Mouse (Mus musculus) kidney, postnatal 0 days (tissue): ENCODE results near the gene Olfr649. TPM values are rescaled to one million over a fixed set of nuclear protein-coding genes. Genes with fewer than 3 reads are reported as not detected.

ENCODE experiments used
- ATAC-seq: fragments of 200-750 bp; cut with Nextera tagmentation; replicated peaks from 2 replicates; pipeline ENCODE4 v1.8.0; 2017; ENCODE audit warnings: low read depth, moderate number of reproducible peaks, moderate TSS enrichment, moderate library complexity; ENCODE audit not compliant: low FRiP score
- DNase-seq: peaks from one replicate; pipeline ENCODE4 v3.0.0-alpha.2; 2016; ENCODE audit warnings: low spot score
- H3K27ac ChIP-seq: fragments of 300-500 bp; sonication (generic); 2 replicates; pipeline ENCODE4 v1.5.1; 2014; ENCODE audit warnings: mild to moderate bottlenecking
- H3K27me3 ChIP-seq: fragments of 300-500 bp; sonication (generic); 2 replicates; pipeline ENCODE4 v1.6.1; 2014; ENCODE audit warnings: low read length, mixed read lengths; ENCODE audit not compliant: insufficient read depth
- H3K36me3 ChIP-seq: fragments of 300-500 bp; sonication (generic); 2 replicates; pipeline ENCODE4 v1.6.1; 2014; ENCODE audit warnings: low read length, mixed read lengths; ENCODE audit not compliant: insufficient read depth
- H3K4me1 ChIP-seq: fragments of 300-500 bp; sonication (generic); replicated peaks from 2 replicates; pipeline ENCODE4 v1.6.1; 2014; ENCODE audit warnings: antibody characterized with exemption, low read length, mixed read lengths; ENCODE audit not compliant: insufficient read depth
- H3K4me2 ChIP-seq: fragments of 300-500 bp; sonication (generic); 2 replicates; pipeline ENCODE4 v1.6.1; 2014; ENCODE audit warnings: mild to moderate bottlenecking, low read length, moderate library complexity, mixed read lengths
- H3K4me3 ChIP-seq: fragments of 300-500 bp; sonication (generic); replicated peaks from 2 replicates; pipeline ENCODE4 v1.5.1; 2014; ENCODE audit warnings: low read depth, low read length
- H3K9ac ChIP-seq: fragments of 300-500 bp; sonication (generic); 2 replicates; pipeline ENCODE4 v1.6.1; 2014; ENCODE audit warnings: low read depth, low read length
- H3K9me3 ChIP-seq: fragments of 300-500 bp; sonication (generic); replicated peaks from 2 replicates; pipeline ENCODE4 v1.6.1; 2016; ENCODE audit warnings: low read length, inconsistent platforms, mixed read lengths
- CTCF ChIP-seq: IDR thresholded peaks from 2 replicates; pipeline ENCODE4 v1.5.1; 2016; ENCODE audit warnings: antibody characterized with exemption, low read depth, mild to moderate bottlenecking, moderate library complexity
- WGBS: fragments of 180-500 bp; shearing (Covaris S2); extraction: QIAGEN DNeasy Blood & Tissue Kit; methylation state at CpG from one replicate; pipeline ENCODE4 v1.1.7; 2014; 5-methylcytosine and 5-hydroxymethylcytosine counted together
- polyA plus RNA-seq: library from polyadenylated mRNA; unstranded; fragments of >200 nt; fragmentation: Nextera tagmentation; extraction: Ambion mirVana; gene quantifications from 2 replicates; pipeline ENCODE4 v1.2.1, GENCODE M21; 2015

Olfr649 gene
- not detected in 2 replicates for polyA plus RNA-seq

- H3K4me1 ChIP-seq, result no peaks in the 10 kb centered on the region
- WGBS, result 87% methylated on average over 6 of the region's 6 CpGs
Measured at GRCm38 (mm10) chr7:104195885-104196284, at the start of gene Olfr649. Olfr649 (minus strand) TSS chr7:104195985.

GRCm38 (mm10) chr7:104244287-104245181 is 48.7 kb upstream of the Olfr649 start, which contains the start of gene Trim34a:
Trim34a (plus strand) TSS chr7:104244457.
- DNase-seq, result peak; percentile 95
- Histone ChIP-seq H3K36me3 (no peaks in the 10 kb centered on the region), H3K4me2 (peak within 1 kb of the TSS; percentile 64), H3K27ac (peak within 1 kb of the TSS; percentile 77), H3K4me1 (no peaks in the 10 kb centered on the region), H3K9ac (peak within 1 kb of the TSS; percentile 59), H3K9me3 (no peaks in the 10 kb centered on the region), H3K27me3 (no peaks in the 10 kb centered on the region), H3K4me3 (peak within 1 kb of the TSS; percentile 58)
- WGBS, result 5% methylated on average over 13 of the region's 13 CpGs
- TF ChIP-seq CTCF, result peak; percentile 85
- ATAC-seq, result peak; percentile 89

More at GRCm38 (mm10) chr7:104195885-104196284, at the start of gene Olfr649:
- Histone ChIP-seq H3K27me3 (no peaks in the 10 kb centered on the region), H3K36me3 (no peaks in the 10 kb centered on the region), H3K4me3 (no peak within 1 kb of the TSS), H3K9me3 (no peaks in the 10 kb centered on the region), H3K4me2 (no peak within 1 kb of the TSS), H3K9ac (no peak within 1 kb of the TSS), H3K27ac (no peak within 1 kb of the TSS)
- DNase-seq (no peak), ATAC-seq (no peak)
- no peak for TF ChIP-seq CTCF

DNA sequence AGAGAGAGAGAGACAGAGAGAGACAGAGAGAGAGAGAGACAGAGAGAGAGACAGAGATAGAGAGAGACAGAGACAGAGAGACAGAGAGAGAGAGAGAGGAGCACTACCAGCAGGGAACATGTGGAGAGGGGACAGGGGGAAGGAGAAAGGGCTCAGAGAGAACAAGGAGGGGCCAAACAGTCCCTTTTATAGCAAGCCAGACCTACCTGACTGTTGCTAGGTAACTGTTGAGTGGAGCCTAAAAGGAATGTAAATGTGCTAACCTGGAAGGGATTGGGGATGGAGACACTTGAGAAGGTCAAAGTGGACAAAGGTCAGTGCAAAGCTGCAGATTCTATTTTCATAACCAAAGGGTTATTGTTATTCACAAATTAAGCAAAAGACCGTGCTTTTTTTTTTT is 47.8 kb upstream of the Olfr649 start:
- H3K4me3 ChIP-seq, result no peak overlapping the region
- TF ChIP-seq CTCF, result no peak
- DNase-seq (no peak), ATAC-seq (0 out of 2 replicates have a peak, but pooled peaks have one; percentile 49)
- H3K4me1 ChIP-seq, result no peaks in the 10 kb centered on the region
- H3K27me3 ChIP-seq, result no peaks in the 10 kb centered on the region
- no peaks in the 10 kb centered on the region for H3K36me3 ChIP-seq
- no peak overlapping the region for H3K27ac ChIP-seq
- 68% methylated on average over 1 of the region's 1 CpGs for WGBS
- no peak overlapping the region for H3K9ac ChIP-seq
- H3K9me3 ChIP-seq, result no peaks in the 10 kb centered on the region
- H3K4me2 ChIP-seq, result peak overlapping the region; percentile 64; the same call in 1 of the 2 replicates

DNA sequence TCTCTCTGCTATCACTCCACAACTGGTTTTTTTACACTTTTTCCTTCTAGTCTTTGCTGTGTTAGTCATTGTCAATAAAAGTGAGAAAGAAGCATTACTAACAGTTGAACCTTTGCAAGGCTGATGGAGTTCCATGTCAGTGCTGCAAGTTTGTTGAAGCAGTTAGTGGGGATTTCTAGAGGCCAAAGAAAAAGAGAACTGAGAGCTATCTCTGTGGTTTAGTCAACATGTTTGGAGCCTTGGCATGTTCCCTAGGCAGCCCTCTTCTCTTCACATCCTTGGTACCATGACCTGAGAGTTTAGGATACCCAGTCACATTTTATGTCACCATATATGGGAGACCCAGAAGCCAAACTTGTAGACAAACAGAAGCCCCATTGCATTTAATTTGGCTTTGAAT is 45.1 kb upstream of the Olfr649 start:
- Histone ChIP-seq H3K4me2 (no peak overlapping the region), H3K27me3 (no peaks in the 10 kb centered on the region), H3K27ac (no peak overlapping the region), H3K4me1 (no peaks in the 10 kb centered on the region), H3K4me3 (no peak overlapping the region), H3K36me3 (no peaks in the 10 kb centered on the region), H3K9me3 (no peaks in the 10 kb centered on the region), H3K9ac (no peak overlapping the region)
- TF ChIP-seq CTCF, result no peak
- DNase-seq, result no peak
- ATAC-seq, result no peak

- no peak overlapping the region for H3K4me3 ChIP-seq
- H3K9ac ChIP-seq, result no peak overlapping the region
- no peak overlapping the region for H3K4me2 ChIP-seq
- ATAC-seq, result no peak
- peak; percentile 81 for TF ChIP-seq CTCF
- no peak overlapping the region for H3K27ac ChIP-seq
- no peaks in the 10 kb centered on the region for H3K9me3 ChIP-seq
- no peaks in the 10 kb centered on the region for H3K36me3 ChIP-seq
- H3K4me1 ChIP-seq, result no peaks in the 10 kb centered on the region
- no peaks in the 10 kb centered on the region for H3K27me3 ChIP-seq
- 38% methylated on average over 2 of the region's 2 CpGs for whole genome bisulfite sequencing
- DNase-seq, result peak; percentile 31
Measured at GRCm38 (mm10) chr7:104231203-104231602, 35.4 kb upstream of the Olfr649 start.

DNA sequence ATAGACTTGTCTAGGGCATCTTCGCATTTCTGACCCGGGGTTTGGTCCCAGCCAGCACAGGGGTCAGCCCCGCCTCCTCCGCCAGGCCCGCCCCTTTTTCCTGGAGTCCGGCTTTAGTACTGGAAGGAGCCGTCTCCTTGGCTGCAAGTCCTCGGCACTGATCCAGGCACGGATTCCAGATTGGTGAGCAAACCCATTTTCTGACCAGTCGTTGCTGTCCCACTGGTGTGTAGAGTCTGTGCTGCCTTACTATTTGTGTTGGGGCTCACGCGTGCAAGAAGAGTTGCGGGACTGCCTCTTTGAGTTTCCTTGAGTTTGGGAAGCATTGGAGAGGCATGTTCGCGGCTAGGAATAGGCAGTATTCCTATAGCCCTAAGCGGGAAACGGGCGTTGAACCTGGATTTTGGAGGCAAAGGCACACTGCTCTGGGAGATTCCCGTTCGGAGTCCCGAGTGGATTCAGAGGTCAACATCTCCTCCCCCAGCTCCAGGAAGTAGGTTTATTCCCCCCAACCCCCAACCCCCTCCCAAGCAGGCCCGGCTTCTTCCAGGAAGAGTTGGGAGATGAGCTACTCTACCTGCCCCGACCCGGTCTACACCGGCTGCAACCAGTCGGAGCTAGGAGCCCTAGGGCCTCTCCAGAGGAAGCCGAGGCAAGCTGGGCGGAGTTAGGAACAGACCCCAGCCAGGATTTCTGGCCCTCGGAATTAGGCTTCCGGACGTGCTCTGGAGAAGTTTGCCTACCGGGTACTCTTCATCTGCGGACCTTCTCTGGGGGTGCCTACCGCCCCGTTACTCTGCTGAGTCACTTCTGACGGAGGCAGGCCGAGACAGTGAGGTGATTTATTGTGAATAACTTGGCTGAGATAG is 23.1 kb upstream of the Olfr649 start, which contains the start of gene Trim6:
TSS of gene Trim6 (plus strand) at position 93 of the 869 bp plus-strand sequence.
- ATAC-seq, result peak; percentile 93
- DNase-seq, result peak; percentile 58
- Histone ChIP-seq H3K4me3 (peak within 1 kb of the TSS; percentile 39), H3K9ac (peak within 1 kb of the TSS; percentile 50), H3K36me3 (no peaks in the 10 kb centered on the region), H3K27ac (no peak within 1 kb of the TSS), H3K9me3 (no peaks in the 10 kb centered on the region), H3K27me3 (no peaks in the 10 kb centered on the region), H3K4me2 (peak within 1 kb of the TSS; percentile 65), H3K4me1 (no peaks in the 10 kb centered on the region)
- 2% methylated on average over 37 of the region's 37 CpGs for WGBS
- no peak for TF ChIP-seq CTCF
